Mouse (Mus musculus) bone marrow, adult 2 months (tissue): ENCODE data around the gene Gm17581. TPM values are rescaled to one million over a fixed set of nuclear protein-coding genes. Genes with fewer than 3 reads are reported as not detected.

Experiments
- H3K27ac ChIP-seq: fragments of 200-500 bp; 2 replicates; pipeline ENCODE4 v1.5.1; 2012; ENCODE audit warnings: low read depth, mild to moderate bottlenecking, control low read depth, inconsistent platforms, low read length; ENCODE audit not compliant: control insufficient read depth, poor library complexity, insufficient read depth
- H3K4me1 ChIP-seq: fragments of 200-500 bp; 2 replicates; pipeline ENCODE4 v1.6.1; 2011; ENCODE audit warnings: low read length; ENCODE audit not compliant: control insufficient read depth, insufficient read depth
- H3K4me3 ChIP-seq: fragments of 200-500 bp; replicated peaks from 2 replicates; pipeline ENCODE3; 2011; ENCODE audit warnings: mild to moderate bottlenecking, low read depth, low read length, control low read depth; ENCODE audit not compliant: control insufficient read depth
- CTCF ChIP-seq: fragments of 200-500 bp; IDR thresholded peaks from 2 replicates; pipeline ENCODE4 v1.5.1; 2011; ENCODE audit warnings: low read length, control low read depth; ENCODE audit not compliant: control insufficient read depth, insufficient read depth
- POLR2A ChIP-seq: fragments of 200-500 bp; IDR thresholded peaks from 2 replicates; pipeline ENCODE4 v1.6.1; 2011; ENCODE audit warnings: low read depth, mild to moderate bottlenecking, control low read depth, low read length, borderline replicate concordance; ENCODE audit not compliant: control insufficient read depth
- WGBS: fragments of 180-500 bp; shearing (Covaris S2); methylation state at CpG from one replicate; pipeline ENCODE4 v1.1.7; 2018; 5-methylcytosine and 5-hydroxymethylcytosine counted together
- polyA plus RNA-seq: library from polyadenylated mRNA; stranded (reverse); fragments of >200 nt; gene quantifications from 2 replicates; pipeline ENCODE4 v1.2.4, GENCODE M21; 2011; ENCODE audit warnings: low replicate concordance; ENCODE audit not compliant: missing spikeins, insufficient read depth, insufficient read length

Gene Gm17581
- polyA plus RNA-seq, 1 experiment: not detected

GRCm38 (mm10) chr2:155774927-155775684 lies 39.4 kb upstream of the Gm17581 start, which contains the start of gene Mmp24:
Gene Mmp24, plus strand, starts transcription at chr2:155775342.
- no peak within 1 kb of the TSS for H3K27ac ChIP-seq
- TF ChIP-seq POLR2A (no peak), CTCF (no peak)
- whole genome bisulfite sequencing: 24% methylated on average over 100 of the region's 100 CpGs
- H3K4me1 ChIP-seq: no peaks in the 10 kb centered on the region; the same call in 1 of the 2 replicates
- H3K4me3 ChIP-seq: no peak within 1 kb of the TSS

GRCm38 (mm10) chr2:155774261-155774926 lies 38.7 kb upstream of the Gm17581 start:
- H3K4me3 ChIP-seq: no peak overlapping the region
- WGBS: 51% methylated on average over 11 of the region's 11 CpGs
- TF ChIP-seq CTCF: no peak
- no peak for TF ChIP-seq POLR2A
- no peak overlapping the region for H3K27ac ChIP-seq
- no peaks in the 10 kb centered on the region for H3K4me1 ChIP-seq

DNA sequence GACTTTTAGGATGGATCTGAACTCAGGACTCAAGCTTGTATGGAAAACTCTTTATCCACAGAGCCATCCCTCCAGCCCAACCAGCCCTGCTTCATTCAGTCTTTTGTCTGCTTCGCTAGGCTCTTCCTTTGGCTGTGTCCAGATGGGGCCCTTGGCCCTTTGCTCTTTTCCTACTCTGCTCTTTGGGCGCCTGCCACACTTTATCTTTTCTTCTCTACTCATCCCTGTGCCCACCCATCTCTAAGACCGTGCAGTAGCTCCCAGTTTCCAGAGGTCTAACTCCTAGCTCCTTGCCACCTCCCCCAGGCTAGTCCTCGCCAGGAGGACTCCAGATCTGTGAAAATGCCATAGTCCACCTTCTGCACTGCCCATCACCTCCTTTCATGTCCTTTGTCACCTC lies 38.0 kb upstream of the Gm17581 start:
- no peak overlapping the region for H3K4me3 ChIP-seq
- H3K27ac ChIP-seq: no peak overlapping the region
- 59% methylated on average over 4 of the region's 4 CpGs for WGBS
- TF ChIP-seq POLR2A (no peak), CTCF (no peak)
- no peaks in the 10 kb centered on the region for H3K4me1 ChIP-seq

GRCm38 (mm10) chr2:155764679-155765418 lies 29.2 kb upstream of the Gm17581 start:
- WGBS: 66% methylated on average over 13 of the region's 13 CpGs
- TF ChIP-seq POLR2A (no peak), CTCF (peak; percentile 53)
- H3K27ac ChIP-seq: no peak overlapping the region
- no peaks in the 10 kb centered on the region for H3K4me1 ChIP-seq
- H3K4me3 ChIP-seq: no peak overlapping the region

- 47% methylated on average over 14 of the region's 14 CpGs for WGBS
- Histone ChIP-seq H3K4me3 (no peak overlapping the region), H3K4me1 (no peaks in the 10 kb centered on the region), H3K27ac (no peak overlapping the region)
- TF ChIP-seq CTCF (0 out of 2 replicates have a peak, but pooled peaks have one; percentile 10), POLR2A (no peak)
Measured at GRCm38 (mm10) chr2:155756855-155757566, 21.3 kb upstream of the Gm17581 start.

DNA sequence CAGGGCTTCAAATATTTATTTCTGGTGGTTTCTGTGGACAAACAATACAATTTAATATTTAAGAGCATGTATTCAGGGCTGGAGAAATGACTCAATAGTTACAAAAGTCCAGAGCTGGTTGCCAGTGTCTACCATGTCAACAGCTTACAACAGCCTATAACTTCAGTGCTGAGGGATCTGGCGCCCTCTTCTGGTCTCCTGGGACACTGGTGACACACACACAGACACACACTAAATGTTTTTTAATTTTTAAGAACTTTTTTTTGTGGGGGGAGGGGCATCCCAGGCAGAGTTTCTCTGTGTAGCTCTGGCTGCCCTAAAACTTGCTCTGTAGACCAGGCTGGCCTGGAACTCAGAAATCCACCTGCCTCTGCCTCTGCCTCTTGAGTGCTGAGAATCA lies 20.1 kb upstream of the Gm17581 start:
- no peak for TF ChIP-seq POLR2A
- TF ChIP-seq CTCF: peak; percentile 67
- 9% methylated on average over 1 of the region's 1 CpGs for WGBS
- no peak overlapping the region for H3K4me3 ChIP-seq
- H3K27ac ChIP-seq: no peak overlapping the region
- H3K4me1 ChIP-seq: no peaks in the 10 kb centered on the region; the same call in 1 of the 2 replicates

DNA sequence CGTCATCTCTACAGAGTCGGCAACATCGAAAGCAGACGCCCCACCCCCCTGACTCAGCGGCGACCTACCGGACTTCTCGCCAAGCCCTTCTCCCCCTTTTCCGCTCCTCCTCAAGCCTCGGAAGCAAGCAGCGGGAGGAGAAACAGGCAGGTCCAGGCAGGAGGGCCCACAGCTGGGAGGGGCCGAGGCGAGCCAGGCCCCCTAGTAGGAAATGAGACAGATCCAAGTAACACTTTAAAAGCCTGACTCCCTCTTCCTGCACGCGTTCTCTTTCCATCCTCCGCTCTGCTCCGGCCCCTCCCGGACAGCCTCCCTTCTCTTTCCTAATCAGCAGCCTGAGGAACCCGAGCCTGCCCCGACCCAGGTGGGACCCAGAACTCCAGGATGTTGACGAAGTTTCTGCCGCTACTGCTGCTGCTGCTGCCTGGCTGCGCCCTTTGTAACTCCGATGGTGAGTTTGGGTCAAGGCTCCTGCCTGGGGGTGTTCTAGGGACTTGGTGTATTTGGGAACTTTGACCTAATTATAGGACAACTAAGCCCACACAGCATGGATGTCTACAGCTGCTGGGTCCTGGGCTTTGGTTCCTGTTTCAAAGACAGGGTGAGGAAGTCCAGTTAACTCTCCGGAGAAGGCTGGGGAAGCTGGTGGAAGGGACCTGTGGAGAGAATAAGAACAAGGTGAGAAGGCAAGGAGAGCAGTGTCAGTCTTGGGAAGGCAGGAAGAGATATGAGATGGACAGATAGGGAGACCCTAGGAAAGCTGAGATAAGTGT lies 15.5 kb upstream of the Gm17581 start, which contains the start of gene Procr:
Procr (plus strand) TSS at position 104 of the 773 bp plus-strand sequence.
- Histone ChIP-seq H3K4me1 (no peaks in the 10 kb centered on the region; the same call in 1 of the 2 replicates), H3K27ac (no peak within 1 kb of the TSS), H3K4me3 (peak within 1 kb of the TSS; percentile 25)
- TF ChIP-seq CTCF (no peak), POLR2A (no peak)
- WGBS: under 1% methylated on average over 25 of the region's 25 CpGs
